Mouse (Mus musculus): Measurements from ENCODE around the gene Pdxp.

The Pdxp gene

GRCm38 (mm10) chr15:78899409-78899739, 14.3 kb upstream of the Pdxp start, which contains the start of gene Gm49510:
TSS of gene Gm49510 (plus strand) at chr15:78899667.
- 8% methylated on average over 20 of the region's 20 CpGs for WGBS

- 4% methylated on average over 47 of the region's 47 CpGs for WGBS
Measured at GRCm38 (mm10) chr15:78899740-78900584, 13.8 kb upstream of the Pdxp start, which contains the start of gene Sh3bp1. TSS of gene Sh3bp1 (plus strand) at chr15:78899768.

- WGBS, result 50% methylated on average over 18 of the region's 18 CpGs
Measured at GRCm38 (mm10) chr15:78900585-78901421, 12.9 kb upstream of the Pdxp start.

GRCm38 (mm10) chr15:78901422-78901789, 12.3 kb upstream of the Pdxp start:
- WGBS, result 67% methylated on average over 8 of the region's 8 CpGs

- 3% methylated on average over 2 of the region's 2 CpGs for WGBS
Measured at GRCm38 (mm10) chr15:78903243-78903642, 10.5 kb upstream of the Pdxp start.

DNA sequence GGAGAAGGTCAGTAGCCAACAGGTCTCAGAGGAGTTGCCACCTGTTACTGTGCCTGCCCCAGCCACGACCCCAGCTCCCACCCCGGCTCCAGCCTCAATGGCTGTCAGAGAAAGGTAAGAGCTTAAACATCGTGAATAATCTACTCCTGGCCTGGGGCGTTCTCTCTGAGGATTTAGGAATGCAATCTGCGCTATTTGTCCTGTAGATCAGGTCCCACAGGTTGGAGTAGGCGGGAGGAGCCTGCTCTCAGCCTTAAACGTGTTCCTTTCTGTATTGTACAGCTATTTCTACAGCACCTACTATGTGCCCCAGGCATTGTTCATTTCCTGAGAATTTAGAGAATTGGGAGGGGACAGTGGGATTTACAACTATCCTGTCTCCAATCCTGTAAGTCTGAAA, 5.3 kb upstream of the Pdxp start:
- 89% methylated on average over 7 of the region's 7 CpGs for WGBS

DNA sequence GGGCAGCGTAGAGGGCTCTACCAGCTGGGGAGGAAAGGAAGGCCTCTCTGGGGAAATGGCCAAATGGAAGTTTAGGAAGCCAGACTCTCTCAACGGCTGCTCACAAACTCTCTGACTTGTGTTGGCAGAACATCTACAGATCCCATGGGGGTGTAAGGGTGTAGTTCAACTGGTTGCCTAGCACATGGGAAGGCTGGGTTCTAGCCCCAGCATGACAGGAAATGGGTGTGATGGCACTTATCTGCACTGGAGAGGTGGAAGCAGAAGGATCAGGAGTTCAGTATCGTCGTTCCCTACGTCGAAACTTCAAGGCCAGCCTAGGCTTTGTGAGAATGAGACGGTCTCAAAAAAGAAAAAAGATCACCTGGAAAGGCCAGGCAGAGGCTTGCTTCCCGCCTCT, 4.7 kb upstream of the Pdxp start:
- 88% methylated on average over 8 of the region's 8 CpGs for WGBS

GRCm38 (mm10) chr15:78912040-78912439, 1.7 kb upstream of the Pdxp start:
- 35% methylated on average over 9 of the region's 9 CpGs for WGBS

DNA sequence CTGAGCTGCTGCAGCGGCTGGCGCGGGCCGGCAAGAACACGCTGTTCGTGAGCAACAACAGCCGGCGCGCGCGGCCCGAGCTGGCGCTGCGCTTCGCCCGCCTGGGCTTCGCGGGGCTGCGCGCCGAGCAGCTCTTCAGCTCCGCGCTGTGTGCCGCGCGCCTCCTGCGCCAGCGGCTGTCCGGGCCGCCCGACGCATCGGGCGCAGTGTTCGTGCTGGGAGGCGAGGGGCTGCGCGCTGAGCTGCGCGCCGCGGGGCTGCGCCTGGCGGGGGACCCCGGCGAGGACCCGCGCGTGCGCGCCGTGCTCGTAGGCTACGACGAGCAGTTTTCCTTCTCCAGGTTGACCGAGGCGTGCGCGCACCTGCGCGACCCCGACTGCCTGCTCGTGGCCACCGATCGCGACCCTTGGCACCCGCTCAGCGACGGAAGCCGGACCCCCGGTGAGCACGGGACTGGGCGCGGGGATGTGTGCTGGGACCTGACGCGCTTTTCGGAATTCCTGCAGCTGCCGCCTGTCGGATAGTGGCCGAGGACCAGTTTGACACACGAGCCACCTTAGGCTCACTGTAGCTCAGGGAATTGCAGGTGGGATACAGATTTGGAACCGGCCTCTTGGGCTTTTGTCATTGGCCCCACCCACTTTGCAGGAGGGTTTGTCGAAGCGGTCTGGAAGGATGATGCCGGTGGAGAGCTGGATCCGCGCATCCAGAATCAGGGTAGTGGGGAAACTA, 538 bp downstream of the Pdxp start:
- under 1% methylated on average over 87 of the region's 87 CpGs for WGBS

GRCm38 (mm10) chr15:78914823-78915659, 1.3 kb downstream of the Pdxp start:
- WGBS, result 42% methylated on average over 8 of the region's 8 CpGs

- 9% methylated on average over 8 of the region's 8 CpGs for WGBS
Measured at GRCm38 (mm10) chr15:78915660-78916017, 1.9 kb downstream of the Pdxp start.

DNA sequence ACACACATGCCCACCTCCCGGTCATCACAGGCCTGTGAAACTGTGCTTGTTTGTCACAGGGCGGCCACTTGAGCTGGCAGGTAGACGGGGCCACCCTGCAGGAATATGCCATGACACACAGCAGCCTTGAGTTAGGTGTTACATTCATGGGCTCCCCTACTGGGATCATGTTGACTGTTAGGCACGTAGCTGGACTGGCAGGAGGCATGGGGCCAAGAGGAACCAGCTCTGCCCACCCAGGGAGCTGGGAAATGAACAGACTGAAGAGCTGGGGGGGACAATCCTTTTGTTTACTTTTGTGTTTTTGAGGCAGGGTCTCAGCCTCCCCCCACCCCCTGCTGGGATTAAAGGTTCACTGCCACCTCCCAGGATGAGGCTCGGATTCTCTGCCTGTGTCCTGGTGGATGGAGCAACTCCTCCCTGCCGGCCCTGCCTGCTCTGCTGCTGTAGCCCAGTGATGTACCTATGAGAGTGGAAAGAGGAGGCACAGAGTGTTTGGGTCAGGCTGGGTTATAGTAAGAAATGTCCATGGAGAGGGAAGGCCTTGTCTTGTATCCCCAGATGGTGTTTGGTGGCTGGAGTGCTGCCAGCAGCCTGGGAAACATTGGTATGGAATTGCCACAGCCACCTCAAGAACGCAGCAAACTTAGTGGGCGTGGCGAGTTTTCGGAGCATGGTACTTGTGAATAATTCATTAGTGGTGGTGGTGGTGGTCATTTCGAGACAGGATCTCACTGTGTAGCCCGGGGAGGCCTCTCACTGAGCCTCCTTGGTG, 2.5 kb downstream of the Pdxp start:
- 25% methylated on average over 12 of the region's 12 CpGs for WGBS

GRCm38 (mm10) chr15:78918126-78918525, 4.4 kb downstream of the Pdxp start:
- WGBS, result 91% methylated on average over 23 of the region's 23 CpGs

DNA sequence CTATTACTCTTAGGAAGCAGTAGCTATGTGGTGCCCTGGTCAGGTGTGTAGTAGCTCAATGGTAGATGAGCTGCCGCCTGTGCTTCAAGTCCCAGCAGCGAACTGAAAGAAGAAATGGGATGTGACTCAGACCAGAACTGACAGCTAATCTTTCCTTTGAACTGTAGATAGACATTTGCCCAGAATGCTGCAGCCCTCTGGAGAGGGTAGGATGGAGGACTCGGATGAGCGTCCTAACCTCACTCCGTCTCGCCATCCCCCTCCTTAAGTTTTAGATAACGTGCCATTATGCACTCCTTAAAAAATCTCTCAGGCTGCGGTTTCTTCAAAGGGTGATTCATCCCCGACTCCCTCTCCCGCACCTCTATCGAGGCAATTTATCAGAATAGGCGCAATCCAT, 6.2 kb downstream of the Pdxp start:
- WGBS, result 71% methylated on average over 12 of the region's 12 CpGs

DNA sequence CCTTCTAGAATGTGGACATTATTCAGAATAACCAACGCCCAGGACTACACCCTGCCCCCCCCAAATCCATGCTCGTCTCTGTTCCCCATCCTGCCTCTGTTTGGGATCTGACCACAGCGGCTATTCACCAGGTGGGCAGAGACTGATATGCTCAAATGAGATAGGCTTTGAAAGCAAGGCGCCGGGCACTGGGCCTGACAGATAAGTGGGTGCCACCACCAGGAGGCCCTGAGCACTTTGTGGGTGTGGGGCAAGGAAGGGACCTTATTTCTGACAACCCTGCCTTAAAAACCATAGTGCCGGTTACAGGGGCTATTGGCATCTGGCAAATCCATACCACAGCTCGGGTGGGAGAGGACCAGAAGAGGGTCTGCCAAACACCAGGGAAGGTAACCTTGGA, 9.0 kb downstream of the Pdxp start:
- 90% methylated on average over 7 of the region's 7 CpGs for WGBS

GRCm38 (mm10) chr15:78923585-78923984, 9.9 kb downstream of the Pdxp start:
- 88% methylated on average over 6 of the region's 6 CpGs for WGBS

GRCm38 (mm10) chr15:78925129-78925528, 11.4 kb downstream of the Pdxp start:
- 70% methylated on average over 8 of the region's 8 CpGs for WGBS

DNA sequence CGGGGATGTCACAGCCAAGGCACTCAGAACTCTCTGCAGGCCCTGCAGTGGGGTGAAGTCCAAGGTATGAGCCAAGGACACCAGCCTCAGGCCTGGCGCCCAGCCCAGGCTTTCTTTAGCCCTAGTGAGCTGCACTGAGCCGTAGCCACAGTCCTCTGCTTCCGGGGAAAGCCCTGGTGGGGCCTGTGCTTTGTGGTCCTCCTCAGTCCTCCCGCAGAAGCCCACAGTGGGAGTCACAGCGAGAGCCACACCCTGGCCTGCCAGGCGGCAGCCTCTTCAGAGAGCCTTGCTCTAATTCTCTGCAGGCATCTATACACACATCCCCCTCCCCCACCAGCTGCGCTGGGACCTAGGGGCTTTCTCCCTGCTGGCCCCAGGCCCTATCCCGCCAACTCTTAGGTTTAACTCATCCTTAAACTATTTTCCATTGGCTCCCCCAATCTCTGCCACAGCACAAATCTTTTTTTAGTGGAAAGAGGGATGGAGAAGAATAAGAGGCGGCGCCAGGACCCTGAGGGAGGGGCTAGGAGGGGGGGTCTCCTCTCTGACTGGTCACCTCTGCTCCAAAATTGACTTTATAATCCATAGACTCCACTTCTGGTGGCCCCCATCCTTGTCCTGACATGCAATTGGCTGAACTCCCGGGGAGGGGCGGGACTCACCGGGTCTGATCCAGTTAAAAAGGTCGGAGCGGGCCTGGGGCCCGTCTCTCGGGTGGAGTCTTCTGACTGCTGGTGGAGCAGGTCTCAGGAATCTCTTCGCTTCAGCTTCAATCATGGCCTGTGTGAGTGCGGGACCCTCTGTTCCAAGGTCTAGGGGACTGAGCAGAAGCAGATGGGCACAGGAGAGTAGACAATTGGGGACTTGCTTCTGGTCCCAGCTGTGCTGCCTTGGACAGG, 12.6 kb downstream of the Pdxp start, which contains the start of gene Lgals1:
TSS of gene Lgals1 (plus strand) at position 705 of the 899 bp plus-strand sequence.
- WGBS, result 24% methylated on average over 20 of the region's 20 CpGs

DNA sequence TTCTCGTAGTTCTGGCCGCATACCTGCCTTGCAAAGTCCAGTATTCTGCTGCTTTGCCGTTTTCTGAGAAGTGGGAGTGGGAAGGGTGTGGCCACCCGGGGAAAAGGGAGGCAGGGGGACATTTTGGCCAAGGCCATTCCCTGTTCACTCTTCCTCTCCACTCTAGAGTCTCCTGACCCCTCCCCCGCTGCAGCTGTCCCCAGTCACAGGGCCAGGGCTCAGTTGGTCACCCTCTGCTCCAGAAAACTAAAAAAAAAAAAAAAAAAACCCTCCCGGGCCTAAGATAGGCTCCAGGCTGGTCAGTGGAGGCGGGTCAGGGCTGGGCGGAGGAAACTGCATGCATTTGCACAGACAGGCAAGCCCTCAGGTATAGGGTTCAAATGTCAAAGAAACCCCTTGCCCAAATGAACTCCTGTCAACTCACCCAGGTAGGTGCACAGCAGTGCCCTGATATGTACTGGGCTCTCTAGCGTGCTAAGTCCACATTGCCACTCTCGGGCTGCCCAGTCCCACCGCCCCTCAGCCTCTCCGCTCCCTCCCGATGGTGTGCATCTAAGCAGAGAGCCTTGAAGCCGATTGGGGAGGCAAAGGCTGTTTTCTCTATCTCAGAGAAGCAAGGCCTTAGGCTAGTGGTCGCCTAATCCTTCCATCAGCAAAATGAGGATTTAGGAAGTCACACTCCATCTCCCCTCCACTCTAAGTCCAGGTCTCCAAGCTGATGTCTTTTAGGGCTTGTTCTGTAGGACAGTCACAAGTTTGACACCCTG, 13.5 kb downstream of the Pdxp start:
- 49% methylated on average over 15 of the region's 15 CpGs for WGBS

Measured in cerebral cortex, adult 2 months (tissue).